Mouse (Mus musculus): ENCODE results near the gene Osbpl6. TPM values are rescaled to one million over a fixed set of nuclear protein-coding genes. Genes with fewer than 3 reads are reported as not detected.

The Osbpl6 gene
- polyA plus RNA-seq, 1 experiment from 2014 or later = 0.38 TPM

- peaks cover 14% of the 10 kb centered on the region for H3K4me1 ChIP-seq (ENCODE audit: control insufficient read depth, low read depth, low read length)
- peak overlapping the region; percentile 41 for H3K27ac ChIP-seq (ENCODE audit: low read length)
- H3K4me2 ChIP-seq (ENCODE audit: low read depth, low read length) = peak overlapping the region; percentile 94
- H3K9ac ChIP-seq (ENCODE audit: low read depth, low read length) = peak overlapping the region; percentile 60
- ATAC-seq (ENCODE audit: low read depth) = no peak
- no peaks in the 10 kb centered on the region for H3K27me3 ChIP-seq (ENCODE audit: control insufficient read depth, insufficient read depth, low read depth, low read length)
- H3K9me3 ChIP-seq (replicated peaks; ENCODE audit: control insufficient read depth, low read length) = no peaks in the 10 kb centered on the region
- WGBS (ENCODE audit: insufficient replicate concordance) = 31% methylated on average over 13 of the region's 13 CpGs
- peak overlapping the region; percentile 75 for H3K4me3 ChIP-seq (ENCODE audit: low read depth, low read length)
- H3K36me3 ChIP-seq (ENCODE audit: control insufficient read depth, insufficient read depth) = no peaks in the 10 kb centered on the region
These were observed 242.4 kb downstream of the Osbpl6 start for GRCm38 (mm10) chr2:76648666-76649141.

Small RNAs within 50 kb of the gene (microRNA-seq; reads per million reads assigned to microRNA genes)
- gene Gm23164 = not detected

Other genes with a start within 250 kb of the Osbpl6 start
- 0.04 and 0.05 TPM in 2 replicates for gene Pde11a, start 67.7 kb upstream of the Osbpl6 start, polyA plus RNA-seq (2015; fragmentation: Nextera tagmentation; extraction: Ambion mirVana)
- not detected in 2 replicates for gene Cyct, start 46.1 kb upstream of the Osbpl6 start, polyA plus RNA-seq (2015; fragmentation: Nextera tagmentation; extraction: Ambion mirVana)
- gene Rbm45, start 36.5 kb upstream of the Osbpl6 start, polyA plus RNA-seq (2015; fragmentation: Nextera tagmentation; extraction: Ambion mirVana) = 4.9 and 5.1 TPM in 2 replicates
- 5.7 and 6.9 TPM in 2 replicates for gene Prkra, start 241.5 kb downstream of the Osbpl6 start, polyA plus RNA-seq (2015; fragmentation: Nextera tagmentation; extraction: Ambion mirVana)
- gene Pjvk, start 242.0 kb downstream of the Osbpl6 start, polyA plus RNA-seq (2015; fragmentation: Nextera tagmentation; extraction: Ambion mirVana) = 0.07 TPM in 1 of 2 replicates, not detected in the other

Measured in liver, embryonic 16.5 days (tissue).